Mouse (Mus musculus): ENCODE measurements around the gene B630019K06Rik. TPM values are rescaled to one million over a fixed set of nuclear protein-coding genes. Genes with fewer than 3 reads are reported as not detected.
"Not testable (repeated sequence)": the region's sequence is repeated elsewhere in the genome, so short reads cannot be mapped to it uniquely, and the experiment has no call there.

B630019K06Rik gene
- total RNA-seq (2021), result under 1 TPM; 0.23 to 0.28 TPM
- long read RNA-seq, experiment 1, result 0 reads
- long read RNA-seq, experiment 2, partial matches to known transcripts, result 0 of 2 reads
- long read RNA-seq, experiment 2, other reads (novel, unspliced or antisense), result 0 of 2 reads

DNA sequence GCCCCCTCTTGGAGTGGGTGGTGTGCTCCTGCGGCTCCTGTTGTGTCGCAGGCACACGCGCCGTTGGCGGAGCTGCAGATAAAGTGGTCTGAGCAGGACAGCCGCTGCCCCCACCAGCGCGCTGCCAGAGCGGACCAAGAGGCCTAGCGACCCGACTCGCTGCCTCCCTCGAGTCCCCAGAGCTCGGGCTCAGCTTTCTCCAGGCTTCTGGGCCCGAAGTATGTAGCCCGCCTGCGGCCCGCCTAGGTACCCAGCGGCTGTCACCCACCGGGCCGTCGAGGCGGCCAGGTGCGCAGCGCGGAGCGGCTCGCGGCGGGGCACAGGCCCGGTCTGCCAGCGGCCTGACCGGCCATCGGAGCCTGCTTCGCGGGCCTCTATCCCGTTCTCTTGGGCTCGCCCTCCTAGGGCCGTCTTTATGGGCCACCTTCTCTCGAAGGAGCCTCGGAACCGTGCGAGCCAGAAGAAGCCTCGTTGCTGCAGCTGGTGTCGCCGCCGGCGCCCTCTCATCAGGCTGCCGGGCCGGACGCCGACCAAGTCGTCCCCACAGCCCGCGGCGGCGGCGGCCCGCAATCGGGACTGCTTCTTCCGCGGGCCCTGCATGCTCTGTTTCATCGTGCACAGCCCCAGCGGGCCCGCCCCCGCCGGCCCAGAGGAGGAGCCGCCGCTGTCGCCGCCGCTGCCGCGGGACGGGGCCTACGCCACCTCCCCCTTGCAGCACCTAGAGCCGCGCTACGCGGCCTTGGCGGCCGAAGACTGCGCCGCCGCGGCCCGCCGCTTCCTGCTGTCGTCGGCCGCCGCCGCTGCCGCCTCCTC lies at the start of gene B630019K06Rik:
Gene B630019K06Rik (plus strand): TSS at position 40 of the 813 bp plus-strand sequence.
- DNase-seq (ENCODE audit: low spot score), result peak; percentile 42

DNA sequence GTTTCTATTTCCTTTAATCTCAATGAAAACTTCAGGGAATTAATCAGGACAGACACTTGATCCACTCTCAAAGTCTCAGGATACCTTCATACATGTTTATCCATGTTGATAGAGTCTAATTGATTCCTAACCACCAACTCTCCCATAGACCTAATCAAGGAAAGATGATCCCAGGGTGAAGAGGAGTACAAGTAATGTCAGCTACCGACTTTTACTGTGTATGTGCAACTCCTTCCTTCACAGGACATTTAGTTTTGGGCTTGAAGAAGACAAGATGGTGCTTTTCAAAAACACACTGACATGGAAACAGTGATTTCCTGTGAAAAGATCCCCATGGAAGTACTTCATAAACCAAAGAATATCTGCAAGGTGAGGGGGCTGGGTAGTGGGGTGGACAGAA lies 48.5 kb upstream of the B630019K06Rik start, which contains the start of gene Gm6592:
Gene Gm6592 (plus strand): TSS at position 301 of the 400 bp plus-strand sequence.
- no peak for DNase-seq (ENCODE audit: low spot score)

DNA sequence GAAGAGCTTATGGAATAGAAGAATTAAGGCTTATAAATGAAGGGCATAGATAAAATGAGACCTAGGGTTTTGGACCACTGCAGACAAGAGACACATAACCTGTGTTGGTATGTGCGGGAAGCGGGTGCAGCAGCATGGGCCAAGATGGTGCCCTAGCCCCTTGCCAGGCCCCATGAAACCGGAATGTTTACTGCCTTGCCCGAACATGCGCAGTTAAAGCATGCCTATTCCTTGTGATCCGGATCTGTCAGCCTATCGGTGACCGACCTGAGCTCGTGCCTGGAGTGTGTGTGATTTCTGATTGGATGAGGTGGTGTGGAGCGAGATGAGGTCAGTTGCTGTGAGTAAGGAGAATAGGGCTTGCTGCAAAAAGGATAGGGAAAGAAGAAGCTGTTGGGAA lies 39.7 kb upstream of the B630019K06Rik start:
- no peak for DNase-seq (ENCODE audit: low spot score)

DNA sequence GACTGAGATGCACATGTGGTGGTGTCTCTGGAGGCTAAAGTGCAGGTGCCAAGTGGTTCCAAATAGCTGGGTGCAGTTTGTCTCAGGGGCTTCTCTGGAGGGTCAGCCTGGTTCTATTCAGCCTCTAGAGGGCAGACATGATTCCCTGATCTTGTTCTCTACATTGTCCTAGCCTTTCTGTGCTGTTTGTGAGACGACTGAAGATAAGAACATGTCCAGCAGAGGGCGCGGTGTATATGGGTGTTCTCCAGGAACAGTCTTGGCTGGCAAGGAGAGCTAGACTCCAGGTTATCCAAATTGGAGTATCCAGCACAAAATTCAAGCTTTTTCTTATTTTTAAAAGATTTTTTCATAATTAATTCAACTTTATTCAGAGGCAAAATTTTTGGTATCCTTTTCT lies 27.9 kb upstream of the B630019K06Rik start:
- peak; percentile 18 for DNase-seq (ENCODE audit: low spot score)

DNA sequence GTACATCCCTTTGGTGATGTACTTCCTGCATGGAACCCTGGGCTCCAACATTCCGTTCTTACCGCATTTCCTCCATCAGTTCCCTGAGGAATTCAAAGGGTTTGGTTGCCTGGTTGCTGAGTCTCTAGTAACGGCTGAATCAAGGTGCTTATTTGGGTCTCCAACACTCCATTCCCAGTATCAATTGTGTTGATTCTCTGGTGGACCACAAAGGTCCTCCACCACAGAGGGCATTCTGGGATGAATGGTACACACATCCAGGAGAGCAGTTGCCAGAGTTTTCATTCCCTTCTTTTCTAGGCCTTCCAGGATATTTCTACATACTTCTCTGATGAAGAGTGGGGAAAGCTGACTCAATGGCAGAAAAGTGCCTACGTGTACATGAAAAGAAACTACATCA lies 18.2 kb upstream of the B630019K06Rik start, which contains the start of gene Gm5751:
Gene Gm5751 (plus strand): TSS at position 301 of the 400 bp plus-strand sequence.
- not testable (repeated sequence) for DNase-seq (ENCODE audit: low spot score)

DNA sequence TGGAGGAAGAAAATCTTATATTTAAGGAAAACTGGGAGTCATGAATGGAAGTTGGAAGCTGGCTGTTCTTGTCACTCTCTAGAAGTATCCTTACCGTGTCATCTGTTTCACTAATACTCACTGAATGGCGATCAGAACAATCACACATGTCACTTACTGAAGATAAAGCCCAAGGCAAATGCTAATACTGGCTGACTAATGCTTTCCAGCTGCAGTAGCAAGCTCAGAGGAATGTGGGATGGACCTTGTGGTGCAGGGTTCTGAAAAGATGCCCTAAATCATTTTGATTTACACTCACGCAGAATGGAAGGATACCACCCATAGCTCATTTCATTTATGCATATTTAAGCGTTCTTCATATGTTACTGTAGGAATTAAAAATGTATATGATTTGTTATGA lies 7.8 kb upstream of the B630019K06Rik start:
- no peak for DNase-seq (ENCODE audit: low spot score)

DNA sequence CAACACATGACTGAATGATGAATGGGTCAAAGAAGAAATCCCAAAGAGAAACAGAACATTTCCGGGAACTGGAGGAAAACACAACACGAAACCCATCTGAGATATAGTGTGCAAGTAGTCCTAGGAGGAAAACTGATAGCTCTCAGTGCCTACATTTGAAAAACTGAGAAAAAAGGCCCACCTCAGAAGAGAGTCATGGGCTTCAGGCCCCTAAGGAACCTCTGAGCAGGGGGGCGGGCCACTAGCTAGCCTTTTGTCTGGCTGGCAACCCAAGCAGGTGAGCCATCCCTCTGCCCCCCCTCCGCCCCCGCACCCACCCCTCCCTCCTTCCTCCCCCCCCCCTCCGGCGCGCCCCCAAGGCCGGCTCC lies 223 bp upstream of the B630019K06Rik start:
- no peak for DNase-seq (ENCODE audit: low spot score)

DNA sequence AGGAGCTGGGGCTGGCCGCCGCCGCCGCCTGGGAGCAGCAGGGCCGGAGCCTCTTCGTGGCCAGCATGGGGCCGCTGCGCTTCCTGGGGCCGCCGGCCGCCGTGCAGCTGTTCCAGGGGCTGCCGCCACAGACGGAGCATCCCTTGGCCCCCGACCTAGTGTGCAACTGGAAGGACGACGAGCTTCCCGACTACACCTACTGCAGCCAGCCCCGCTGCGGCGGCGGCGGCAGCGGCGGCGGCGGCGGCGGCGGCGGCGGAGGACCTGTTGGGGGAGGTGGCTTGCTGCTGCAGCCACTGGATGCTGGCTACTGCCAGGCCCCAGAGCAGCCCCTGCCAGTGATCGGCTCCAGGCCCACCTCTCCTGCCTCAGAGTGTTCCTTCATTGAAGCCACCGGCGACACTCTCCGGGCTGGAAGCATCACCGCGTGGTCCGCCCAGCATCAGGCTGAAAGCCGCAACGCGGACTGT lies 1.0 kb downstream of the B630019K06Rik start:
- peak; percentile 0 for DNase-seq (ENCODE audit: low spot score)

DNA sequence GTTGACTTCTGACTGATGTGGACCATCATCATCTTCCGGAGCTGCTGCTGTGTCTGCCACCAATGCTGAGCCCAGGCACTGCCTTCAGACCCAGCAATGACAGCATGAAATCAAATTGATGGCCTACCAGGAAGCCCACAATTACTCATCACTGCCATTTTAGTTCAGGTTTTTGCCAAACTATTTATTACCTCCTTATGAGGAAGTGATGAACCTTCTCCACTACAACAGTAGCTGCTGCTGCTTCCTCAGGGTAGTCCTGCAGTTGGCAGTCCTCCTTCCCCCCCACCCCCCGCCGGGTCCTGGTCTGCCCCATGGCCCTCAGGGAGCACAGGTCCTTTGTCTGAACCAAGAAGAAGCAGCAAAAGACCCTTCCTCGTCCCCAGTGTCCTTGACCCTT lies 8.6 kb downstream of the B630019K06Rik start:
- no peak for DNase-seq (ENCODE audit: low spot score)

DNA sequence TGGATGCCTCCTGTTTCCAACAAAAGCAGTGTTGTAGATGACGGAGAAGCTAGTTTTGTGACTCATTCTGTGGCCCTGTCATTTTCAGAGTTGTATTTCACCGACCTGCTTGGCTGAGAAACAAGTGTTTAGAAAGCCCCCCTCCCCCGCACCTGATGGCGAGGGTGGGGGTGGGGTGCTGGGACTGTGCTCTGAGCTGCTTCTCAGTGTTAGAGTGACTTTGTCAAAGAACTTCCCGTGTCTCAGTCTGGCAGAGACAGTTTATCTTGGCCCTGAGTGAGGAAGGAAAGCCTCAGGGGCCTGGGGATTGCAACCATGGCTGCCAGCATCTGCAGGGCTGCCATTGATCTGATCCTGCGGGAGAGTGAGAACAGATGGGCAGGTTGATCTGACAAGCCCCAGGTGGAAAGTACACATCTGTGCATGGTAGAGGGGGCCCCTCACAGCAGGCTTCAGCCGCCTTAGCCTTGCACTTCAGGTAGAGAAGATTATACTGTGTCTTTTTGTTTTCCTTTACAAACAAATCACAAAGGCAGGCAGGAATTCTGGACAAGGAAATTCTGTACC lies 9.8 kb downstream of the B630019K06Rik start:
- DNase-seq (ENCODE audit: low spot score), result no peak

DNA sequence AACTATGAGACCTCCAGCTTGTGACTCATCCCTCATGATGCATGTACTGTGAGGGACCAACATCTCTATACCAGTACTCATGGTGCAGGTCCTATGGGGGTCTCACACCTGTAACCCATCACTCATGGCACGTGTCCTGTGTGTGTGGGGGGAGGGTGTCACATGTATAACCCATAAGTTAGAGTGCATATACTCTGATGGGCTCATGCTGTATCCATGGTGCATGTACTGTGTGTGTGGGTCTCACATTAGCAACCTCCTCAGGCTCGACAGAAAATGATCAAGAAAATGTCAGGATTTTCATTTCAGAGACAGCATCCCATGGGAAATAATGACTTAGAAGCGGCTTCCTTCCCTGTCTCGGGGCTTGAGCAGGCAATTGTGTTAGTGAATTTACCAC lies 28.9 kb downstream of the B630019K06Rik start:
- no peak for DNase-seq (ENCODE audit: low spot score)

DNA sequence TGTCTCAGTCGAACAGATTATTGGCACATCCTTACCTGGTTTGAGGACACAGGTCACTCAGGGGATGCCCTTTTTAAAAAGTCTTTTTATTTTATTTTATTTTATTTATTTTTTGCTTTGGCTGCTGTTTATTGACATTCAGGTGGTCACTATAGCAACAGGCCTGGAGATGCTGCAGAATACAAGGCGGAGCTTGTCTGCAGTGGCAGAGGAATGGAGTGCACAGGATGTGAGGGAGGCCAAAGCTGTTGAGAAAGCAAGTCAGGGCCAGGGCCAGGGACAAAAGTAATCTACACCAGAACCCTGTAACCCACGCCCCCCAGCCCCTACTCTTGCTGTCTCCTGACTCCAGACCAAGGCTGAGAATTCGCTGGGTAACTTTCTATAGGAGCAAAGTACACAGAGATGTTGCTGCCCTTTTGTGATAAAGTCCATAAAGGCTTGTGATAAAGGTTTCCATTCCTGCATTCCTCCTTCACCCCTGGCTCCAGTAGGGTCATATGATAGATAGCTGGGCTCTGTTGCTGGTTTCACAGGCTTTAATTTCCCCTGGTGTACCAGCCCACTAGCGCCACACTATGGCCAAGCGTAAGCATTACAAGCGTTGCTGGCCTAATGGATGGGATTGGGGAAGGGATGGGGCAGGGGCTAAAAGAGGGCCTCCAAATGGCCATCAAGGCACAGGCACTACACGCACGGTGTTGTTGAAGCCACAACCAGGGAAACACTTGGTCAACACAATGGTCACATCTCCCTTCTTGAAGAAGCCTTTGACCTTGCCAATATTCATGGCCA lies 29.8 kb downstream of the B630019K06Rik start:
- DNase-seq (ENCODE audit: low spot score), result no peak

DNA sequence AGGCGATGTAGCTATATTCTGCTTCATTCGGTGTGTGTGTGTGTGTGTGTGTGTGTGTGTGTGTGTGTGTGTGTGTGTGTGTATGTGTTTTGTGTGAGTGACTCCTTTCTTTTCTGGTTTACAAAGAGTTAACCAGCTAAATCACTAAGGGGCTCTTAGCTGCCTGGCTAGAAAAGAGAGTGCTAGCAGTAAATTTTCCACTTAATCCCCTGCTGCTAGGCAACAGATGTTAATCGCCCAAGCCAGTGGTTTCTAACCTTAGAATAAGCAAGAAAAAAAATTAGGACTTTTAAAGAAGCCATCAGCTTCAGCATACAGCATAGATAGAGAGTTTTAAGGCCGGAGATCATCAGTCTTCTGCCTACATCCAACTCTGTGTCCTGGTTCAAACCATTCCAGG lies 35.1 kb downstream of the B630019K06Rik start:
- DNase-seq (ENCODE audit: low spot score), result no peak

DNA sequence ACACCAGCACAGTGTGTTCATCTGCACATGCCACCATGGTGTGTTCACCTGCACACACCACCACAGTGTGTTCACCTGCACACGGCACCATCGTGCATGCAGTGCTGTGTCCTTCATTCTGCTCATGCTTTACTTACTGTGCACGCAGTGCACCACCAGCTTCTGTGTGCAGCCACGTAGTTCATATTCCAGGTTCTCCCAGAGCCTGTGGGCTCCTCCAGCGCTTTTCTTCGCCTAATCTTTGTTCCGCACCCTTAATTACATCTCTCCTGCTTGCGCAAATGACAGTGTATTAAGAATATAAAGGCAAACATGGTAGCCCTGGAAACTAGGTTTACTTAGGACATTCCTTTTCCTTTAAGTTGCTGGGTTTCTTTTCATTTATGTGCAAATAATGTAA lies 51.9 kb downstream of the B630019K06Rik start:
- DNase-seq (ENCODE audit: low spot score), result no peak

Other genes with a start within 250 kb of the B630019K06Rik start
- gene Ssxb8, start 201.5 kb upstream of the B630019K06Rik start, total RNA-seq (2021), result not detected
- gene Ssx9, start 143.9 kb upstream of the B630019K06Rik start, total RNA-seq (2021), result not detected
- not detected for gene Ssxb5, start 88.7 kb upstream of the B630019K06Rik start, total RNA-seq (2021)
- not detected for gene Gm6592, start 48.4 kb upstream of the B630019K06Rik start, total RNA-seq (2021)
- gene Gm5751, start 18.1 kb upstream of the B630019K06Rik start, total RNA-seq (2021), result not detected
- gene Fthl17b, start 70.6 kb downstream of the B630019K06Rik start, total RNA-seq (2021), result not detected
- gene Fthl17c, start 84.2 kb downstream of the B630019K06Rik start, total RNA-seq (2021), result not detected
- not detected for gene Fthl17d, start 94.4 kb downstream of the B630019K06Rik start, total RNA-seq (2021)
- gene Fthl17e, start 141.1 kb downstream of the B630019K06Rik start, total RNA-seq (2021), result not detected
- gene Fthl17f, start 170.6 kb downstream of the B630019K06Rik start, total RNA-seq (2021), result not detected
- gene 4930402K13Rik, start 212.2 kb downstream of the B630019K06Rik start, total RNA-seq (2021), result not detected